ENCODE assay signal across 14 mouse cellular contexts in the genomic region with DNA sequence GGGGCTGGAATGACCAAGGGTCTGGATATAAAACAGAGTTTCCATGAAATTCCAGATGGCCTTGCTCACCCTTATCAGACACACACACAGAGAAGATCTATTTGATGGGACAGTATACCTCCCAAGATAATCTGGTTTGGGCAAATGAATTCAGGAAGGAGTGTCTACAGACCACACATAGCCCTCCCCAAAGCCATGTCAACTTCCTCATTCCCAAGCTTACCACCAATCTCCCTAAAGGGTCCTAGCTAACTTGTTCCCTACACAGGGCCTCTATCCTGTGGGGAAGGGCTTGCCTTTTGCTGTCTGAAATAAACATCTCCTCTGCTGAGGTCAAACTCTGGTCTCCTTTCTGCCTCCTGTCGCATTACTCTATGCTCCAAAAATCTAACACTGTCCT.
"Had no signal": no experiment of that assay in that cellular context is flagged by ENCODE, and none has a peak within 500 bp of the region (broad histone marks: within the 10 kb centered on the region; RNA-seq: fewer than 3 reads in every experiment).

No protein-coding gene starts in this region.

- ATAC-seq: midbrain, embryonic 13.5 days; midbrain, embryonic 16.5 days had no signal

- DNase-seq: kidney, adult 18-20 months; kidney, adult 9 months; kidney, postnatal 14 days; kidney, postnatal 4 days; left cerebral cortex, postnatal 4 days; liver, embryonic 13.5 days; lung, adult 2 months; lung, postnatal 14 days; lung, postnatal 4 days; thymus, adult 2 months; thymus, postnatal 14 days; thymus, postnatal 4 days had no signal
